Mouse (Mus musculus): ENCODE data around the gene Sez6. TPM values are rescaled to one million over a fixed set of nuclear protein-coding genes. Genes with fewer than 3 reads are reported as not detected.

Gene Sez6
- polyA plus RNA-seq (2017; shearing (Covaris generic)) = not detected

GRCm38 (mm10) chr11:77930751-77931540 lies at the start of gene Sez6:
Sez6 (plus strand) TSS chr11:77930800.

GRCm38 (mm10) chr11:77893787-77894718 lies 36.5 kb upstream of the Sez6 start, which contains the start of gene Pipox:
Pipox (minus strand) TSS chr11:77894096.

DNA sequence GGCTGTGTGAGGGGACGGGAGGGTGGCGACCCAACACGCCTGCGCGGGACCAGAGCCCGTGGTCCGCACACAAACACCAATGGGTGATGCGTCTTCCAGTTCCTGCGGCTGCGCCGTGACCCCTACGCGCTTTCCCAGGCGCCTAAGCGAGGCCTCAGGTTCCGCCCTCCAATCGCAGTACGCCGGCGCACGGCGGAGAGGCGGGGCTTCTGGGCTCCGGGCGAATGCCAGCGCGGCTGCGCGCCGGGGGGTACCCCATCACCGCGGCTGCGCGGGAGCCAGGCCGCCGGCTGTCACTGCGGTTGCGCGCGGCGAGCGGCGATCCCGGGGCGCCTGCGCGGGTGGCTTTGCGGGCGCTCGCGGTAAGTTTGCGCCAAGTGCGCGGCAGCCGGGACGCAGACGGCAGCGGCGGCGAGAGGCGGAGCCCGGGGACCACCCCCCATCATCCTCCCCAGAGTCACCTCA lies 51.9 kb downstream of the Sez6 start, which contains the start of gene Phf12:
Gene Phf12, plus strand, starts transcription at position 314 of the 465 bp plus-strand sequence.

Other genes with a start within 250 kb of the Sez6 start
- gene Nufip2, start 244.6 kb upstream of the Sez6 start, polyA plus RNA-seq (2017; shearing (Covaris generic)) = 109 TPM
- not detected for gene Cryba1, start 205.5 kb upstream of the Sez6 start, polyA plus RNA-seq (2017; shearing (Covaris generic))
- gene Myo18a, start 167.6 kb upstream of the Sez6 start, polyA plus RNA-seq (2017; shearing (Covaris generic)) = 32.0 TPM
- 0.15 TPM for gene Gm10277, start 143.1 kb upstream of the Sez6 start, polyA plus RNA-seq (2017; shearing (Covaris generic))
- gene Pipox, start 36.7 kb upstream of the Sez6 start, polyA plus RNA-seq (2017; shearing (Covaris generic)) = not detected
- gene Phf12, start 52.0 kb downstream of the Sez6 start, polyA plus RNA-seq (2017; shearing (Covaris generic)) = 48.0 TPM
- 10.4 TPM for gene Dhrs13, start 101.5 kb downstream of the Sez6 start, polyA plus RNA-seq (2017; shearing (Covaris generic))
- gene Flot2, start 107.1 kb downstream of the Sez6 start, polyA plus RNA-seq (2017; shearing (Covaris generic)) = 51.3 TPM
- 31.5 TPM for gene Eral1, start 149.6 kb downstream of the Sez6 start, polyA plus RNA-seq (2017; shearing (Covaris generic))
- 17.3 TPM for gene Fam222b, start 163.9 kb downstream of the Sez6 start, polyA plus RNA-seq (2017; shearing (Covaris generic))
- 92.9 TPM for gene Traf4, start 234.8 kb downstream of the Sez6 start, polyA plus RNA-seq (2017; shearing (Covaris generic))
- 15.1 TPM for gene Nek8, start 245.9 kb downstream of the Sez6 start, polyA plus RNA-seq (2017; shearing (Covaris generic))
- gene Tlcd1, start 245.9 kb downstream of the Sez6 start, polyA plus RNA-seq (2017; shearing (Covaris generic)) = 2.5 TPM